Mouse (Mus musculus): ENCODE results near the gene Grap. TPM values are rescaled to one million over a fixed set of nuclear protein-coding genes. Genes with fewer than 3 reads are reported as not detected.

The Grap gene
- polyA plus RNA-seq, 1 experiment, result 7.7 TPM

DNA sequence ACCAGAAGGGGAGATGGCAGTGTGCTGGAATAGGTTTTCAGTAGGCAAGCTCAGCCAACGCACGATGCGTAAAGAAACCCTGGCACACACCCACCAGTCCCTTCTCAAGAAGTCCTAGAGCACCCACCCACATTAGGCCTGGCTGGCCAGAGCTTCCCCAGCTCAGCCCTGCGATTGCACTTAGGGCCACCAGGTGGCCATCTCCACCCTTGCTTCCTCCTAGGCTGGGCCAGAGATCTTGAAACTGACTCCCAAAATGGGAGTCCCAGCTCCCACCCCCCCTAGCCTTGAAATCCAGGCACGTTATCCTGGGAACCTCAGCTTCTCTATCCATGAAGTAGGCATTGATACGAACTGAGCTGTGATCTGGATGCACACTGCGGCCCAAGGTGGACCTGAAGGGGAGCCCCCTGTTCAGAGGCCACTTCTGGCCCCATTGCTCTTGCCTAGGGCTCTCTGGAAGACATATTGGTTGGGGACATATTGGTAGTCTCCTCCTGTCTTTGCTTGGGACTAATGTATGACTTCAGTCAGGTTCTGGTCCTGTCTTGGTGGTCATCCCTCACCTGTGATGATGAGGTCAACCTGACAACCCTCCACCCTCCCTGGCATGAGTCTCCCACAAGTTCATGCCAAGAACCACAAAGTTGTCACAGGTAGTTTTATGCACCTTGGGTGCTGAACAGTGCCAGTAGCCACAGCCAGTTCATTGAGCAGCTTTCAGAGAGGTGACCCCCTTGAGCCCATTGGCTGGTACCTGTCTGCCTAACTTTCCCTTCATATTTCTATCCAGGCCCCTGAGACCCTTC, 13.1 kb downstream of the Grap start:
- no peak overlapping the region for H3K4me3 ChIP-seq (ENCODE audit: low read depth, low read length)
- no peak overlapping the region for H3K27ac ChIP-seq (ENCODE audit: insufficient read depth, low read depth, low read length)
- TF ChIP-seq POLR2A (IDR thresholded peaks at IDR 0.05; ENCODE audit: low read depth, low read length) (no peak), CTCF (IDR thresholded peaks at IDR 0.05; ENCODE audit: extremely low read depth, insufficient read length, insufficient replicate concordance, low read depth, low read length) (peak; percentile 79)
- H3K36me3 ChIP-seq (ENCODE audit: control insufficient read depth, insufficient read depth, low read length), result no peaks in the 10 kb centered on the region
- peaks cover 25% of the 10 kb centered on the region for H3K4me1 ChIP-seq (ENCODE audit: control insufficient read depth, insufficient read depth, insufficient read length, low read length)
- 54% methylated on average over 7 of the region's 7 CpGs for whole genome bisulfite sequencing
- no peaks in the 10 kb centered on the region for H3K27me3 ChIP-seq (ENCODE audit: control insufficient read depth, insufficient read depth, low read length)

- H3K27ac ChIP-seq (ENCODE audit: insufficient read depth, low read depth, low read length), result no peak overlapping the region
- no peaks in the 10 kb centered on the region for H3K36me3 ChIP-seq (ENCODE audit: control insufficient read depth, insufficient read depth, low read length)
- WGBS, result 95% methylated on average over 5 of the region's 5 CpGs
Measured at GRCm38 (mm10) chr11:61667248-61667647, 14.2 kb downstream of the Grap start.

DNA sequence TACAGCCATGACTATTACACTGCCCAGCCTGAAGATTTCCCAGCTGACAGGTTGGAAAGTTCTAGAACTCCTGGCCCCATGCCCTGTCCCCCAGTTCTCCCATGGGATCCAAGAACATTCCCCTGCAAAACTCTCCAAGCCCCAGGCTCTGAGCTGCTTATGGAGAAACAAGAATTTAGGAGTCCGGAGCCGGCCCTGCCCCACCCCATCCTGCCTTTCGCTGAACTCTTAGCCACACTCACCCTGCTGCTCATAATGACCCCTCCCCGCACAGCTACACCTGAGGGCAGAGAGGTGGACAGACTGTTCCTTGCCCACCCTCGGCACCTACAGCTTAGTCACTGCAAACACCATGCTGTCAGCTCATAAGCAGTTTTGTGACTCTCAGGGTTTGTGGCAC, 14.7 kb downstream of the Grap start:
- no peak overlapping the region for H3K4me3 ChIP-seq (ENCODE audit: low read depth, low read length)
- no peaks in the 10 kb centered on the region for H3K27me3 ChIP-seq (ENCODE audit: control insufficient read depth, insufficient read depth, low read length)
- TF ChIP-seq CTCF (IDR thresholded peaks at IDR 0.05; ENCODE audit: extremely low read depth, insufficient read length, insufficient replicate concordance, low read depth, low read length) (0 out of 2 replicates have a peak, but pooled peaks have one; percentile 1), POLR2A (IDR thresholded peaks at IDR 0.05; ENCODE audit: low read depth, low read length) (no peak)
- H3K4me1 ChIP-seq (ENCODE audit: control insufficient read depth, insufficient read depth, insufficient read length, low read length), result peaks cover 22% of the 10 kb centered on the region
- no peak overlapping the region for H3K27ac ChIP-seq (ENCODE audit: insufficient read depth, low read depth, low read length)
- 48% methylated on average over 5 of the region's 5 CpGs for WGBS
- H3K36me3 ChIP-seq (ENCODE audit: control insufficient read depth, insufficient read depth, low read length), result no peaks in the 10 kb centered on the region

More at GRCm38 (mm10) chr11:61667248-61667647, 14.2 kb downstream of the Grap start:
- H3K4me3 ChIP-seq (ENCODE audit: low read depth, low read length), result no peak overlapping the region
- peaks cover 25% of the 10 kb centered on the region for H3K4me1 ChIP-seq (ENCODE audit: control insufficient read depth, insufficient read depth, insufficient read length, low read length)
- TF ChIP-seq CTCF (IDR thresholded peaks at IDR 0.05; ENCODE audit: extremely low read depth, insufficient read length, insufficient replicate concordance, low read depth, low read length) (no peak), POLR2A (IDR thresholded peaks at IDR 0.05; ENCODE audit: low read depth, low read length) (no peak)
- H3K27me3 ChIP-seq (ENCODE audit: control insufficient read depth, insufficient read depth, low read length), result no peaks in the 10 kb centered on the region

DNA sequence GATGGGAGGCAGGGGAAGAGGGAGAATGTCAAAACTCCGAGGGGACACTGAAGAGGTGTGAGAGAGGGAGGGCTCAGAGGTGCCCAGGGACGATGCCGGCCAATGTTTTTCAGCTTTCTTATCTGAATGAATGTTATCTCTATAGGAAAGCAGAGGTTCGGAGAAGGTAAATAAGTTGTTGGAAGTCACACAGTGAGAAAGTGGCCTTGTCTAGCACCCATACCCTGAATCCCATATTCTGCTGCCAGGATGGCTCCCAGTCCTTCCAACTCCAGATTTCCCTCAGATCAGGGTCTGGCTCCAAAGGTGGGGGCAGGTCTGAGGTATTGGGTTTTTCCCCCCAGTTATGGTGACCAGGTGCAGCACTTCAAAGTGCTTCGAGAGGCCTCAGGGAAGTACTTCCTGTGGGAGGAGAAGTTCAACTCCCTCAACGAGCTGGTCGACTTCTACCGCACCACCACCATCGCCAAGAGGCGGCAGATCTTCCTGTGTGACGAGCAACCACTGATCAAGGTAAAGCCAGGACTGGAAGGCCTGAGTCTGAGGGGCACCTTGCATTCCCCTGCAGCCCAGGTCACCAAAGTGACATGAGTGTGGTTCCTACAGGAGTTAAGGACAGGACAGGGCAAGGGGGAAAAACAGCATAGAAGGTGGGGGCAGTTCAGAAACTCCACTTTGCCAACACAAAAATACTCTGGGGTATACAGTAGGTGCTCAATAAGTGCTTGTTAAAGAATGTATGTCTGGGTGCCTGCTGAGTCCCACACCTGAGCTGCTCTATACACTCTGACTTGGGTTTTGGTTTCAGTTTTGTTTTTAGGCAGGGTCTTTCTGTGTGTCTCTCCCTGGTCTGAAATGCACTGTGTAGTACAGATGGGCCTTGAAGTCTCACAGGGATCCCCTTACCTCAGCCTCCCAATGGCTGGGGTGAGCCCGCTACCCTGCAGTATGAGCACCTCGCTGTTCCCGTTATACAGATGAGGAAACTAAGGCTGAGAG, 16.7 kb downstream of the Grap start:
- H3K36me3 ChIP-seq (ENCODE audit: control insufficient read depth, insufficient read depth, low read length), result no peaks in the 10 kb centered on the region
- no peak for TF ChIP-seq CTCF (IDR thresholded peaks at IDR 0.05; ENCODE audit: extremely low read depth, insufficient read length, insufficient replicate concordance, low read depth, low read length)
- no peak for TF ChIP-seq POLR2A (IDR thresholded peaks at IDR 0.05; ENCODE audit: low read depth, low read length)
- H3K27ac ChIP-seq (ENCODE audit: insufficient read depth, low read depth, low read length), result no peak overlapping the region; the same call in 1 of the 2 replicates
- no peaks in the 10 kb centered on the region for H3K27me3 ChIP-seq (ENCODE audit: control insufficient read depth, insufficient read depth, low read length)
- H3K4me3 ChIP-seq (ENCODE audit: low read depth, low read length), result no peak overlapping the region
- H3K4me1 ChIP-seq (ENCODE audit: control insufficient read depth, insufficient read depth, insufficient read length, low read length), result peaks cover 27% of the 10 kb centered on the region
- WGBS, result 39% methylated on average over 14 of the region's 14 CpGs

DNA sequence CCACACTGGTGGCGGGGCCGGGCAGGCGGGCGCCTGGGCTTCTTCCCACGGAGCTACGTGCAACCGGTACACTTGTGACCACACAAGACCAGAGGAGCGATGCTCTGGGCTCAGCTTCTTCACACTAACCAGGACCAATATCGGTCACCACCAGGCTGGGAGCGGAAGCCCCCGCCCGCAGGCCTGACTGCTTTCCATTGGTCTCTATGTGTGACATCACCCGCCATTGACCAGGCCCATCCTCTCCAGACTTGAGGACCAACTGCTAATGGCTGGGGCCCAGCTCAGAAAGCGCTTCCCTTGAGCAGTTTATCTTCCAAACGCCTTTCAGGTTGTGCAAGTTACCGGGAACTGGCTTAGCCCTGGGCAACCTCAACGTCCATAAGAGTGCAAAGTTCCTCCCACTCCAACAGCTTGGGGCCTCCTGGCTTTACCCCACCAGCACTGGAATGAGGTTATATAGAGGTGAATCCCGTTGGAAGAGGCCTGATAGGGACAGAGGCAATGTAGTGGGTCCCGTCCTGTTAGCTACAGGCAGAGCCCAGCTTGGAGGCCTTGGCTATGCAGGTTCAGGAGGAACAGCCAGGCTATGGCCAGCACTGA, 18.8 kb downstream of the Grap start:
- WGBS, result 71% methylated on average over 19 of the region's 19 CpGs
- H3K27me3 ChIP-seq (ENCODE audit: control insufficient read depth, insufficient read depth, low read length), result no peaks in the 10 kb centered on the region
- TF ChIP-seq CTCF (IDR thresholded peaks at IDR 0.05; ENCODE audit: extremely low read depth, insufficient read length, insufficient replicate concordance, low read depth, low read length), result no peak
- no peak for TF ChIP-seq POLR2A (IDR thresholded peaks at IDR 0.05; ENCODE audit: low read depth, low read length)
- no peaks in the 10 kb centered on the region for H3K36me3 ChIP-seq (ENCODE audit: control insufficient read depth, insufficient read depth, low read length)
- H3K4me3 ChIP-seq (ENCODE audit: low read depth, low read length), result no peak overlapping the region
- peaks cover 39% of the 10 kb centered on the region for H3K4me1 ChIP-seq (ENCODE audit: control insufficient read depth, insufficient read depth, insufficient read length, low read length)
- H3K27ac ChIP-seq (ENCODE audit: insufficient read depth, low read depth, low read length), result no peak overlapping the region

DNA sequence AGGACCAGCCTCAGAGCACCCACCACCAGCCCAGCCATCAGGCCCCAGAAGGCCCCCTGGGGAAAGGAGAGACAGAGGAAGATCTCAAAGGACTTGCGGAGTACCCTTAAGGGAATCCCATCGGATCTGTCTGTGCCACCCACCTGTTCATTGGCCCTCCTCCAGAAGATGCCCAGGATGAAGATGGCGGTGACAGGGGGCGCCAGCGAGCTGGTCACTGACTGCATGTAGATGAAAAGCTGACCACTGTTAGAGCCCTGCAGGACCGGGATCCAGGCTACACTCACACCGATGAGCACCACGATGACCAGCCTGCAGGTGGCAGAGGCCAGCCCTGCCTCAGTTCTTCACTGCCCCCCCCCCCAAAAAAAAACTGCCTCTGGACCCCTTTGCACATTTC, 20.6 kb downstream of the Grap start:
- TF ChIP-seq CTCF (IDR thresholded peaks at IDR 0.05; ENCODE audit: extremely low read depth, insufficient read length, insufficient replicate concordance, low read depth, low read length) (peak; percentile 52; the same call in 1 of the 2 replicates), POLR2A (IDR thresholded peaks at IDR 0.05; ENCODE audit: low read depth, low read length) (no peak)
- 54% methylated on average over 8 of the region's 8 CpGs for WGBS

More for the DNA sequence above, 20.6 kb downstream of the Grap start:
- Histone ChIP-seq H3K27ac (ENCODE audit: insufficient read depth, low read depth, low read length) (no peak overlapping the region), H3K36me3 (ENCODE audit: control insufficient read depth, insufficient read depth, low read length) (no peaks in the 10 kb centered on the region), H3K27me3 (ENCODE audit: control insufficient read depth, insufficient read depth, low read length) (no peaks in the 10 kb centered on the region), H3K4me1 (ENCODE audit: control insufficient read depth, insufficient read depth, insufficient read length, low read length) (peaks cover 32% of the 10 kb centered on the region), H3K4me3 (ENCODE audit: low read depth, low read length) (no peak overlapping the region)
